Mouse (Mus musculus) olfactory bulb, adult 2 months (tissue): ENCODE results near the gene Shank2.

Experiments used
- CTCF ChIP-seq: fragments of 200-500 bp; IDR thresholded peaks from 2 replicates; pipeline ENCODE4 v1.5.1; 2012; ENCODE audit warnings: low read depth, mild to moderate bottlenecking, low read length, moderate library complexity; ENCODE audit not compliant: insufficient read depth
- POLR2A ChIP-seq: fragments of 200-500 bp; IDR thresholded peaks from 2 replicates; pipeline ENCODE4 v1.6.1; 2012; ENCODE audit warnings: mild to moderate bottlenecking, low read depth, low read length, moderate library complexity; ENCODE audit not compliant: insufficient read depth

DNA sequence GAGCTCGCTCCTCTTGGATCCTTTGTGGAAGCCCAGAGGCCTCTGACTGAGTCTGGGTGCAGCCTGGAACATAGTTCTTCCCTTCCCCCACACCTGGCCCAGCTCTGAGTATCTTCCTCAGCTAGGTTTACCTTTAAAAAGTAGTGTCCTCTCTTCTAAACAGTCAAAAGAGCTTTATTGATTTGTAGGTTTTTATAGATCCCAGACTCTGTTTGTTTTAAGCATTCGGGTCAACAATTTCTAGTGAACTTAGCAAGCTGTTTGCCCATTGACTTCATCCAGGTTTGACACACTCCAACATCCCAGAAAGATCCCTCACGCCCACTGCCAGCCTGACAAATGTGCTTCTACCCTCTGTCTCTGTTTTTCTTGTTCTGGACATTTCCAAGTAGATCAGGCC, 38.6 kb downstream of the Shank2 start:
- no peak for TF ChIP-seq POLR2A
- TF ChIP-seq CTCF, result no peak
